Mouse (Mus musculus) testis, adult 2 months (tissue): ENCODE measurements at regions not wholly inside any gene's neighbourhood (a gene's known extent, or its start where the extent isn't known, plus 50 kb on each side); places are given as distances from the start of the nearest gene placed in this dataset.

ENCODE experiments used
- CTCF ChIP-seq: fragments of 200-500 bp; IDR thresholded peaks from 2 replicates; pipeline ENCODE4 v1.5.1; 2012; ENCODE audit warnings: low read depth, mild to moderate bottlenecking, inconsistent platforms, low read length, moderate library complexity; ENCODE audit not compliant: control insufficient read depth, insufficient read depth, insufficient replicate concordance
- POLR2A ChIP-seq: fragments of 200-500 bp; IDR thresholded peaks from 2 replicates; pipeline ENCODE4 v1.6.1; 2012; ENCODE audit warnings: low read depth, mild to moderate bottlenecking, inconsistent platforms, low read length, moderate library complexity; ENCODE audit not compliant: control insufficient read depth

GRCm38 (mm10) chr15:27409856-27410255 lies 56.6 kb upstream of the Ank start:
- TF ChIP-seq CTCF = no peak
- no peak for TF ChIP-seq POLR2A
